Mouse (Mus musculus) midbrain, embryonic 13.5 days (tissue): Measurements from ENCODE around the gene Agap1. TPM values are rescaled to one million over a fixed set of nuclear protein-coding genes. Genes with fewer than 3 reads are reported as not detected.
A peak's percentile ranks its signal among the peaks of the same experiment; 100 is the strongest.

Experiments
- ATAC-seq: fragments of 200-750 bp; cut with Nextera tagmentation; 2 replicates; pipeline ENCODE4 v1.8.0; 2017; ENCODE audit warnings: mild to moderate bottlenecking, moderate TSS enrichment, moderate library complexity
- H3K27ac ChIP-seq: fragments of 300-500 bp; sonication (generic); 2 replicates; pipeline ENCODE4 v1.5.1; 2015; ENCODE audit warnings: inconsistent platforms, mild to moderate bottlenecking, moderate library complexity
- H3K27me3 ChIP-seq: fragments of 300-500 bp; sonication (generic); 2 replicates; pipeline ENCODE4 v1.6.1; 2015; ENCODE audit warnings: mild to moderate bottlenecking, inconsistent platforms
- H3K36me3 ChIP-seq: fragments of 300-500 bp; sonication (generic); 2 replicates; pipeline ENCODE4 v1.6.1; 2015; ENCODE audit warnings: mild to moderate bottlenecking, inconsistent platforms
- H3K4me1 ChIP-seq: fragments of 300-500 bp; sonication (generic); replicated peaks from 2 replicates; pipeline ENCODE4 v1.6.1; 2015; ENCODE audit warnings: inconsistent platforms
- H3K4me2 ChIP-seq: fragments of 300-500 bp; sonication (generic); replicated peaks from 2 replicates; pipeline ENCODE4 v1.6.1; 2015; ENCODE audit warnings: moderate library complexity, mild to moderate bottlenecking, inconsistent platforms
- H3K4me3 ChIP-seq: fragments of 300-500 bp; sonication (generic); replicated peaks from 2 replicates; pipeline ENCODE4 v1.5.1; 2015; ENCODE audit warnings: mild to moderate bottlenecking, inconsistent platforms
- H3K9ac ChIP-seq: fragments of 300-500 bp; sonication (generic); replicated peaks from 2 replicates; pipeline ENCODE4 v1.6.1; 2015; ENCODE audit warnings: mild to moderate bottlenecking, inconsistent platforms
- H3K9me3 ChIP-seq: fragments of 300-500 bp; sonication (generic); 2 replicates; pipeline ENCODE4 v1.6.1; 2016; ENCODE audit warnings: mild to moderate bottlenecking, inconsistent platforms
- WGBS: fragments of 180-500 bp; shearing (Covaris S2); methylation state at CpG from one replicate; pipeline ENCODE4 v1.1.7; 2015; 5-methylcytosine and 5-hydroxymethylcytosine counted together
- polyA plus RNA-seq: library from polyadenylated mRNA; unstranded; fragments of >200 nt; fragmentation: Nextera tagmentation; extraction: Ambion mirVana; gene quantifications from 2 replicates; pipeline ENCODE4 v1.2.1, GENCODE M21; 2015

The Agap1 gene
- polyA plus RNA-seq, 1 experiment from 2014 or later = 50.2 TPM

DNA sequence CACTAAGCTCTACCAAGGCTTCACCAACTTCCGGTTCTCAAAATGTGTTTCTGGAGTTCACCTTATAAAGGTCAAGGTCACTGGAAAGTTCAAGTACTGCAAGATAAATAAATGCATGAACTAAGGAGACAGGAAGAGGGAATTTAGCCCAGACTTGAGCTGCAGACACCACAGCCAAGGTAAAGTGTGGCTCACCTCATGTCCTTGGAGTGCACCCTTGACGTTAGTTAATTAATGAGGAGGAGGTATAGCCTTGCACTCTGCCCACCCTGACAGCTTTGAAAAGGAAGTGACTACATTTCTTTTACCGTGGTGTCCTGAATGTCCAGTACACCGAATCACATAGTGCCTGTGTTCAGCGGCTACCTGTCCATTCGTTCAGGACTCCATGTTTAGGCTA is 15.3 kb upstream of the Agap1 start:
- H3K4me1 ChIP-seq = peaks cover 18% of the 10 kb centered on the region
- no peak overlapping the region for H3K4me2 ChIP-seq
- no peak overlapping the region for H3K9ac ChIP-seq
- no peaks in the 10 kb centered on the region; the same call in 1 of the 2 replicates for H3K27me3 ChIP-seq
- H3K4me3 ChIP-seq = no peak overlapping the region
- no peaks in the 10 kb centered on the region for H3K9me3 ChIP-seq
- no peak overlapping the region for H3K27ac ChIP-seq
- 91% methylated on average over 6 of the region's 6 CpGs for WGBS
- no peaks in the 10 kb centered on the region for H3K36me3 ChIP-seq
- ATAC-seq = no peak

DNA sequence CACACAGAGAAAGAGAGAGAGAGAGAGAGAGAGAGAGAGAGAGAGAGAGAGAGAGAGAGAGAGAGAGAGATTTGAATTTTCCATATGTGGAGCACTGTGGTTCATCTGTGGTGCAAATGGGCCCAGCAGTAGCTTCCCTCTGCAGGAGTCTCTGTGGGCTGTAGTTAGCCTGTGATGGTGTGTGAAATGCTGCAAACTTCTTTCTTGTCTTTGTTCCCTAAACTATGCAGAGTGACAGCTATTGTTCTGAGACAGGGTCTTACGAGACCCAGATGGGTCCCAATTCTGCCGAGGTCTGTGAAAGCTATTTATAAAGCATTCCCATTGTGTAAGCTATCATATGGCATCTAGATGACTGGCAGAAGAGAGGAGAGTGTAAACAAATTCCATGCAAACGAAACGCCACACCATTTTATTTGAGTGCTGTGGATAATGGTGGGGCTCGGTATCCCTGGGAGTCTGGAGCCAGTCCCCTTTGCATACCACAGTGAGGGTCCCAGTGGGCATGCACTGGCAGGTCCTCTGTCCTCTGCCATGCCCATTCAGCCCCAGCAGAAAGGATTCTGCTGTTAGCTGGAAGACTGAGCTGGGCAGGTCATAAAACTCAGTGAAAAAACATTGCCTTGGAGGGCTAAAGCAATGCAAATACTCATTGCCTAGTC is 13.2 kb upstream of the Agap1 start:
- Histone ChIP-seq H3K27ac (peak overlapping the region; percentile 52; the same call in 1 of the 2 replicates), H3K9ac (no peak overlapping the region), H3K4me2 (no peak overlapping the region), H3K4me1 (peaks cover 18% of the 10 kb centered on the region), H3K4me3 (no peak overlapping the region), H3K9me3 (no peaks in the 10 kb centered on the region), H3K27me3 (no peaks in the 10 kb centered on the region; the same call in 1 of the 2 replicates), H3K36me3 (no peaks in the 10 kb centered on the region)
- 10% methylated on average over 5 of the region's 5 CpGs for WGBS
- ATAC-seq = peak; percentile 53; the same call in 1 of the 2 replicates

DNA sequence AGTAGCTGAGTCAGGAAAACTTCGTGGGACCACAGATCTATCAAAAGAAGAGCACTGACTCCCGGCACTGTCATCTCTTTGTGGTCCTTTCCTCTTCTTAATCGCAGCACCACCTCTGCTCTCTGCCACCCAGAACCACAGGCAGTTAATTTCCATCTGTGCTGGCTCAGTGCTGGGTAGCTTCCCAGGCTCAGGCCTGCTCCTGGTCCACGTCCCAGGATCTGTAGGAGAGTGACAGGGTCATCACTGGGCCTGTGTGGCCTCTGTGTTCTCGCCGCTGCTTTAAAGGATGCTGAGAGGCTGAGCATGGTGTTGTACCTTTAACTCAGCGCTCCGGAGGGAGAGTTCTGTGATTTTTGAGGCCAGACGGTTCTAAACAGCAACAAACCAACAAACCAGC is 11.1 kb upstream of the Agap1 start:
- 73% methylated on average over 9 of the region's 9 CpGs for WGBS
- Histone ChIP-seq H3K9me3 (no peaks in the 10 kb centered on the region), H3K36me3 (no peaks in the 10 kb centered on the region), H3K27me3 (no peaks in the 10 kb centered on the region), H3K4me3 (no peak overlapping the region), H3K9ac (no peak overlapping the region), H3K4me1 (peaks cover 18% of the 10 kb centered on the region), H3K27ac (no peak overlapping the region), H3K4me2 (no peak overlapping the region)
- no peak for ATAC-seq

DNA sequence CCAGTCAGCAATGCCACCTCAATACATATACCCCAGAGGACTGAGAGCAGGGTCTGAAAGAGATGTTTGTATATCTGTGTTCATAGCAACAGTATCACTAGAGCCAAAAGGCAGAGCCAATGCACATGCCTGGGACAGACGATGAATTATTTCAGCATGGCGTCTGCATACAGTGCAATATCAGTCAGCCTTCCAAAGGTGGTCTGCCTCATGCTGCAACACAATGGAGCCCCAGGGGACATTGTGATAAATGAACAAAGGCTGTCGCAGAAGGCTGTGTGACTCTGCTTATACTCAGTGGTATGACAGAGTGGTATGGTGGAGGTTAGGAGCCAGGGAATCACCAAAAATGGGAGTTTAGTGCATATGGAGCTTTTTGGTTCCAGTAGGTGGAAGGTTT is 10.6 kb upstream of the Agap1 start:
- H3K4me1 ChIP-seq = peaks cover 18% of the 10 kb centered on the region
- H3K4me2 ChIP-seq = no peak overlapping the region
- H3K27ac ChIP-seq = no peak overlapping the region
- 0 out of 2 replicates have a peak, but pooled peaks have one; percentile 60 for ATAC-seq
- H3K27me3 ChIP-seq = no peaks in the 10 kb centered on the region
- H3K36me3 ChIP-seq = no peaks in the 10 kb centered on the region
- 50% methylated on average over 3 of the region's 3 CpGs for WGBS
- no peak overlapping the region for H3K4me3 ChIP-seq
- no peaks in the 10 kb centered on the region for H3K9me3 ChIP-seq
- H3K9ac ChIP-seq = no peak overlapping the region

DNA sequence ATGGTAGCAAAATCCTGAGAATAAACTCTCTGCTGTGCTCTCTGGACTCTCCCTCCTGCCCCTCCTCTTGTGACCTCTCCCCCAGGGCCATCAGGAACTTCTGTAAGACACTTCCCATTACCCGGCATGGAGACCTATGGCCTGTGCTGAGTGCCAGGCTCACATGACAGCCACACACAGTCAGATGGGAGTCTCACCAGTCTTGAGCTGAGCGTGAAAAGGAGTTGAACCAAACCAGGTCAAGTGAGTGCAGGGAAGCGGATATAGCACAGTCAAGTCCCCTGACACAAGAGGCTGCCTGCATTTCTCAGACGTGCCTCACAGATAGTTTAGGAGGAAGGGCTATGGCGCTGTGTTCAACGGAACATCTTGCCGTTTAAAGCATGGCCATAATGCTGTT is 4.5 kb upstream of the Agap1 start:
- Histone ChIP-seq H3K4me2 (no peak overlapping the region), H3K4me1 (peaks cover 5% of the 10 kb centered on the region), H3K27me3 (no peaks in the 10 kb centered on the region; the same call in 1 of the 2 replicates), H3K9me3 (no peaks in the 10 kb centered on the region), H3K36me3 (no peaks in the 10 kb centered on the region), H3K9ac (no peak overlapping the region), H3K27ac (no peak overlapping the region), H3K4me3 (no peak overlapping the region)
- no peak for ATAC-seq
- 89% methylated on average over 7 of the region's 7 CpGs for WGBS

DNA sequence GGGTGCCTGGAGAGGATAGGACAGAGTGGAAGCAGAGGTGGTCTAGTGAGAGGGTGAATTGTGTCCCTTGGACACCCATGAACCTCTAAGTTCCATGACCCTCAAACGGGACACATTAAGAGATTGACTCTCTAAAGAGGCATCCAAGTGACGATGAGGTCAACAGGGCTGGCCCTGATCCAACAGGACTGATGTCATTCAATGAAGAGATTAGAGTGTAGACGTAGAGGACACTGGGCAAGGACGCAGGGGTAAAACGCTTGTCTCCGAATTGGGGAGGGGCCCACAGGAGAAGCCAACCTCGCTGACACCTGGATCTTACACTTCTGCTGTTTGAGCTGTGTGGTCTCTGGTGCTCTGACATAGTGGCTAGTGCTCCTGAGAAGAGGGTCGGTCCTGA is 2.5 kb upstream of the Agap1 start:
- Histone ChIP-seq H3K27me3 (no peaks in the 10 kb centered on the region; the same call in 1 of the 2 replicates), H3K36me3 (no peaks in the 10 kb centered on the region), H3K4me1 (peaks cover 20% of the 10 kb centered on the region), H3K9ac (no peak overlapping the region), H3K4me2 (no peak overlapping the region), H3K9me3 (no peaks in the 10 kb centered on the region), H3K4me3 (no peak overlapping the region), H3K27ac (no peak overlapping the region)
- 91% methylated on average over 8 of the region's 8 CpGs for WGBS
- no peak for ATAC-seq

DNA sequence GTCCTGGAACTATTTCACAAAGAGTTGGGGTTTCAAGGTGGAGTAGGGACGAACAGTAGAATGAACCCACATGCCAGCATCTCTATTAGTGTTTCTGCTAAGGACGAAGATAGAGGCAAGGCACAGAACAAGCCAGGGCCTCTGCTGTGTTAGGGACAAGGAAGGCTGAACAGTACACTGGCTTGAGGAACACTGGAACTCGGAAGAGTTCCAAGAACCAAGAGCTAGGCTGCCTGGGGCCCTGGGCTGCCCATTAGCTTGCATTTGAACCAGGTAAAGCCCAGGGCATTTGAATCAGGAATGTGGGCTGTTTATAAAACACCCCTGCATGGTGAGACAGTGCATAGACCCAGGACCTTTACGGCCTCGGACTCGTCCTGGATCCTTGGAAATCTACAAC is 940 bp upstream of the Agap1 start:
- H3K9ac ChIP-seq = peak overlapping the region; percentile 88
- peak overlapping the region; percentile 92 for H3K4me2 ChIP-seq
- no peak for ATAC-seq
- 0 out of 2 replicates have a peak, but pooled peaks cover 5% of the 10 kb centered on the region for H3K9me3 ChIP-seq
- H3K27me3 ChIP-seq = no peaks in the 10 kb centered on the region; the same call in 1 of the 2 replicates
- H3K36me3 ChIP-seq = 0 out of 2 replicates have a peak, but pooled peaks cover 8% of the 10 kb centered on the region
- 0 out of 2 replicates have a peak overlapping the region, but pooled peaks have one; percentile 20 for H3K27ac ChIP-seq
- peak overlapping the region; percentile 80 for H3K4me3 ChIP-seq
- peaks cover 27% of the 10 kb centered on the region for H3K4me1 ChIP-seq
- 37% methylated on average over 6 of the region's 6 CpGs for whole genome bisulfite sequencing

DNA sequence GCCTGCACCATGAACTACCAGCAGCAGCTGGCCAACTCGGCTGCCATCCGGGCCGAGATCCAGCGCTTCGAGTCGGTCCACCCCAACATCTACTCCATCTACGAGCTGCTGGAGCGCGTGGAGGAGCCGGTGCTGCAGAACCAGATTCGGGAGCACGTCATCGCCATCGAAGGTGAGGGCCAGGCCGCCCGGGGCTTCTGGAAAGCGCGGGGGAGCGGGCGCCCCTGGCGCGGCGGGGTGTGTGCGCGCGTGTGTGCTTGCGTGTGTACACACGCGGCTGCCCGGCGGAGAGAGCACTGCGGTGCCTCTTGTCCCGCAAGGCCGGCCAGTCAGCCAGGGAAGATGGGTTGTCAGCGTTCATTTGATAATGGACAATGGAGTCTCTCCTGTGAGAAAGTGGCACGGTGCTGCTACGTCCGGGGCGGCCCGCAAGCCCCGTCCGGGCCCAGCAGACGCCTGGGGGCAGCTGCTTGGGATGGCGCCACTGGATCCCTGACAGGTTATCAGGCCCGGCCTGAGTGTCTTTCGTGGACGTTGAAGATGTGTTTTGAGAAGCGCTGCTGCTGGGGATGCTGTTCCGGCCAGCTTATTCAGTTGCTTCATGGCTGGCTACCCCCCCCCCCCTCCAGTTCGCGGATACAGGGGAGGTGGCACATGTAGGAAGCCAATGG is 950 bp downstream of the Agap1 start:
- H3K27me3 ChIP-seq = no peaks in the 10 kb centered on the region; the same call in 1 of the 2 replicates
- WGBS = under 1% methylated on average over 51 of the region's 51 CpGs
- H3K36me3 ChIP-seq = 0 out of 2 replicates have a peak, but pooled peaks cover 8% of the 10 kb centered on the region
- 0 out of 2 replicates have a peak, but pooled peaks cover 8% of the 10 kb centered on the region for H3K9me3 ChIP-seq
- H3K4me2 ChIP-seq = peak overlapping the region; percentile 92
- ATAC-seq = peak; percentile 5; the same call in 1 of the 2 replicates
- H3K4me3 ChIP-seq = peak overlapping the region; percentile 80
- H3K27ac ChIP-seq = peak overlapping the region; percentile 90
- H3K9ac ChIP-seq = peak overlapping the region; percentile 88
- H3K4me1 ChIP-seq = peaks cover 35% of the 10 kb centered on the region

DNA sequence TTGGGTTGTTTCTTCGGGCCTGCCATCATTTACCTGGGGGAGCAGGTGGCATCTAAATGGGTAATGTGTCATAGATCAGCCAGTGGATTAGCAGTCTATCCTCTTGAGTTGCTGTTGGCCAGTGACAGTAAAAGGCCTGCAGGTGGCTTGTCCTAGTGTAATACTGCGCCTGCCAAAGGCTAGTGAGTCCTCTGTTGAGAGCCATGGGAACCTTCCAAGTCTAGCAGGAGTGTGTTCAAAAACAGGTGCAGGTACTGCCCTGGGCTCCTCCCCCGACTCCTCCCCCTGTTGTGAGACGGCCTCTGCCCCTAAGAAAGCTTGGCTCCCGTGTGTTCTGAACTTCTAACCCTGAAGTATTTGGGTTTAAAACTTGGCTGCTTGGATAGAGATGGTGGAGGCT is 1.9 kb downstream of the Agap1 start:
- ATAC-seq = no peak
- H3K4me1 ChIP-seq = peaks cover 44% of the 10 kb centered on the region
- H3K4me3 ChIP-seq = peak overlapping the region; percentile 80
- no peaks in the 10 kb centered on the region; the same call in 1 of the 2 replicates for H3K27me3 ChIP-seq
- 0 out of 2 replicates have a peak, but pooled peaks cover 8% of the 10 kb centered on the region for H3K9me3 ChIP-seq
- H3K4me2 ChIP-seq = peak overlapping the region; percentile 92
- peak overlapping the region; percentile 90; the same call in 1 of the 2 replicates for H3K27ac ChIP-seq
- 25% methylated on average over 5 of the region's 5 CpGs for WGBS
- peak overlapping the region; percentile 88 for H3K9ac ChIP-seq
- H3K36me3 ChIP-seq = 0 out of 2 replicates have a peak, but pooled peaks cover 8% of the 10 kb centered on the region

DNA sequence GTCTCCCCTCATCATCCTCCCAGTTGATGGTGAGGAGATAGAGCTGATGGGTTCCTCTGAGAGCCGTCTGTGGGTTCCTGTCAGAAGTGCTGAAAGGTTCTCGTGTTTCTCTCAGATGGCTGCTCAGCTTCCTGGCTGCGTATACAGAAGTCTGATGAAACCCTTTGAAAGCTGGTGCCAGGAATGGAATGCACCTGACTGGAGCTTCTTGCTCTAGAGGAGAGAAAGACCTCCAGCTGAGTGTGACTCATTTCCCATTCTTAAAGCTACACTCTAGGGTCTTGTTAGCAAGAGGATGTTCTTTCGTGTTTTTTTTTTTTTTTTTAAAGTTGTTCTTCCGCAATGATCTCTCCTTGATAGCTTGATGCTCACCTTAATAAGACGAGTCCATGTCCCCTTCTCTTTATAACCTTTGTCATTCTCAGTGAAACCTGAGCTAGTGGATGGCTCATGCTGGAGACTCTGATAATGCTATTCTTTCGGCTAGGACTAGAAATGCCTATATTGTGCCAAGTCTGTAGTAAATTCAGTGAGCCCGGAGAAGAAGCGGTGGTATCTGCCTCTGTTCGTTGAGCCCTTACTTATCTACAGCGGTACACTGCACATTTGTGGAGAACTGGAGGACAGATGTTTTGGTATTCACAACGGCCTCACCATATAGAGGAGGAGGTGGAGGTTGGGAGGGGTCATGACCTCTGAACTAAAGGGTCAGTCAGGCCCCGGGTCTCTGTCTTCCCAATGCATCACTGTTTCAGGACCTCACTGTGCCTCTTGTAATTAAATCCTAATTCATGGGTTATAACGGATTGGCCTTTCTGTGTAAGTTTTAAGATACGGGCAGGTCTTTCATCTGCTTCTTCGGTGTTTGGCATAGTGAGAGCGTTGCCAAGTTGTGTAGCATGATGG is 2.8 kb downstream of the Agap1 start:
- H3K27ac ChIP-seq = no peak overlapping the region
- ATAC-seq = no peak
- H3K9ac ChIP-seq = no peak overlapping the region
- 59% methylated on average over 17 of the region's 17 CpGs for WGBS
- H3K4me3 ChIP-seq = peak overlapping the region; percentile 80
- H3K4me2 ChIP-seq = peak overlapping the region; percentile 92
- H3K4me1 ChIP-seq = peaks cover 52% of the 10 kb centered on the region
- H3K36me3 ChIP-seq = 0 out of 2 replicates have a peak, but pooled peaks cover 8% of the 10 kb centered on the region
- H3K27me3 ChIP-seq = no peaks in the 10 kb centered on the region; the same call in 1 of the 2 replicates
- H3K9me3 ChIP-seq = 0 out of 2 replicates have a peak, but pooled peaks cover 8% of the 10 kb centered on the region

DNA sequence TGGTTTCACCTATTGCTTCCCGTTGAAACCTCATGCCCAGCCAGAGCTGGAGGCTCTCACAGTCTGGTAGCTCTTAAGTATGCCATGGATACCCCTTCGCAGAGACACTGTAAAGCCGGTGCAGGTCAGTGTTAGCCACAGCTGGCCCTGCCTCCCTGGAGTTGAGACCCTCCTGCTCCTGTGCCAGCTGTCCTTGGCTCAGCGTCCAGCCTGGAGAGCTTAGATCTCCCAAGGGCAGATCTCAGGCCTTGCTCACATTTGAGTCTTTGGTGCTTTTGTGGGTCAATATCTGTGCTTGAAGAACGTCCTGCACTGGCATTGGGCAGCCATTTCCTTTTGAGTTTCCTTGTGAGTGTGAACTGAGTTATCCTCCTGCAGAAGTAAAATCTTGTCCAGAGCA is 7.3 kb downstream of the Agap1 start:
- no peak overlapping the region for H3K27ac ChIP-seq
- no peak overlapping the region for H3K4me3 ChIP-seq
- H3K4me1 ChIP-seq = peaks cover 67% of the 10 kb centered on the region
- H3K9me3 ChIP-seq = 0 out of 2 replicates have a peak, but pooled peaks cover 8% of the 10 kb centered on the region
- no peaks in the 10 kb centered on the region for H3K27me3 ChIP-seq
- no peak overlapping the region for H3K4me2 ChIP-seq
- 79% methylated on average over 5 of the region's 5 CpGs for WGBS
- H3K9ac ChIP-seq = no peak overlapping the region
- H3K36me3 ChIP-seq = 0 out of 2 replicates have a peak, but pooled peaks cover 8% of the 10 kb centered on the region
- ATAC-seq = no peak
